Comparison of ENCODE assay signal across 15 mouse cellular contexts in genomic region chr3:152462900-152463299, GRCm38 (mm10).
"Had no signal": no experiment of that assay in that cellular context is flagged by ENCODE, and none has a peak within 500 bp of the region (broad histone marks: within the 10 kb centered on the region; RNA-seq: fewer than 3 reads in every experiment).

No protein-coding gene starts in this region.

- H3K27me3 ChIP-seq: liver, embryonic 13.5 days; midbrain, embryonic 12.5 days; midbrain, embryonic 15.5 days; neural tube, embryonic 13.5 days had no signal

- H3K27ac ChIP-seq: liver, embryonic 13.5 days; midbrain, embryonic 12.5 days; midbrain, embryonic 15.5 days; neural tube, embryonic 13.5 days had no signal

- H3K4me3 ChIP-seq: left cerebral cortex, adult 2 months; liver, embryonic 13.5 days; midbrain, embryonic 12.5 days; midbrain, embryonic 15.5 days; myocyte; neural tube, embryonic 13.5 days had no signal

- DNase-seq: kidney, adult 8-10 months; kidney, postnatal 14 days; kidney, postnatal 4 days; layer of hippocampus, postnatal 36 days; liver, embryonic 13.5 days; lung, embryonic 14.5 days; retina, postnatal 1 day; right cerebral cortex, postnatal 25 days; thymus, adult 18-20 months; thymus, postnatal 36 days had no signal

- H3K4me1 ChIP-seq: midbrain, embryonic 12.5 days; midbrain, embryonic 15.5 days; neural tube, embryonic 13.5 days had no signal
